Mouse (Mus musculus) B cell, adult 62 days (primary cell): ENCODE data around the gene Srpr. TPM values are rescaled to one million over a fixed set of nuclear protein-coding genes. Genes with fewer than 3 reads are reported as not detected.

Experiments used
- total RNA-seq: library from RNA; stranded (reverse); gene quantifications from 4 replicates; pipeline ENCODE4 v1.2.4, GENCODE M21; 2023

Gene Srpr
- 98.3 to 120 TPM (median 101 TPM) in 4 replicates for total RNA-seq

GRCm38 (mm10) chr9:35199772-35200471, at the start of gene Srpr, which contains the start of gene Tirap:
Gene Srpr, plus strand, starts transcription at chr9:35200175.
Gene Tirap, minus strand, starts transcription at chr9:35200291.

DNA sequence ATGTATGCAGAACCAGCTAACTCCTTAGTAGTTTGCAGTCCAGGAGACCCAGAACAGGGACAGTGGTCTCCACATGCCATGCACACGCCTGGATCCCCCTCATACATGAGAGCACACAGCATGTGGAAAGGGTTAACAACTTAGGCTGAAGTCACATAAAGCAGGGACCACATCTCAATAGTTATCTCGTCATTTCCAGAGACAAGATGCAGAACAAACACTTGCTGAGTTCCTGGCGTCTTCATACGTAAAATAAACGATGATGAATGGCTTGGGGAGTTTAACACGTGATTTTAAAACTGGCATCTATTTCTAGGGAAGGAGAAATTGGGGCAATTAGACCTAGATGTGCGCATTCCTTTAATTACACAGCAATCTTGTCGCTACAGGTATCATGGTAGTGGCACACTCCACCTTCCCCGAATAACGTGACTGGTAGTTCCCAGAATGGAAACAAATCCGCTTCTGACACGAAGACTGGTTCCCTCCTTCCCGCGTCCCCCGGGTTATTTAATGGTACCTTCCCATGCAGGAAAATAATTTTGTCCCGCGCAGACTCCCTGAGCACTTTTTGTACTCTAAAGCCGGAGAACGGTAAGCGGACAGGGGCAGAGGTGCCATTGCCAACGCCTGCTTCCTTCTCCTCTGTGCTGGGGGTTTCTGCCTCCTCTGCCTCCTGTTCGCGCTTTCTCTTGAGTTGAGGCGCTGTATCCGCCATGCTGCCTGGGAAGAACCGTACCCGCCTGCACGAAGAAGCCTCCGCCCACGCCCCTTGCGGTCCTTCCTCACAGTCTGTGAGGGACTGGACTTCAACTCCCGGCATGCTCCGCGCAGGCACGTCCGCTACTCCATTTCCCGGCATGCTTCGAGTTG, 24.5 kb upstream of the Srpr start, which contains the start of gene Dcps:
Gene Dcps, minus strand, starts transcription at position 811 of the 873 bp plus-strand sequence.

DNA sequence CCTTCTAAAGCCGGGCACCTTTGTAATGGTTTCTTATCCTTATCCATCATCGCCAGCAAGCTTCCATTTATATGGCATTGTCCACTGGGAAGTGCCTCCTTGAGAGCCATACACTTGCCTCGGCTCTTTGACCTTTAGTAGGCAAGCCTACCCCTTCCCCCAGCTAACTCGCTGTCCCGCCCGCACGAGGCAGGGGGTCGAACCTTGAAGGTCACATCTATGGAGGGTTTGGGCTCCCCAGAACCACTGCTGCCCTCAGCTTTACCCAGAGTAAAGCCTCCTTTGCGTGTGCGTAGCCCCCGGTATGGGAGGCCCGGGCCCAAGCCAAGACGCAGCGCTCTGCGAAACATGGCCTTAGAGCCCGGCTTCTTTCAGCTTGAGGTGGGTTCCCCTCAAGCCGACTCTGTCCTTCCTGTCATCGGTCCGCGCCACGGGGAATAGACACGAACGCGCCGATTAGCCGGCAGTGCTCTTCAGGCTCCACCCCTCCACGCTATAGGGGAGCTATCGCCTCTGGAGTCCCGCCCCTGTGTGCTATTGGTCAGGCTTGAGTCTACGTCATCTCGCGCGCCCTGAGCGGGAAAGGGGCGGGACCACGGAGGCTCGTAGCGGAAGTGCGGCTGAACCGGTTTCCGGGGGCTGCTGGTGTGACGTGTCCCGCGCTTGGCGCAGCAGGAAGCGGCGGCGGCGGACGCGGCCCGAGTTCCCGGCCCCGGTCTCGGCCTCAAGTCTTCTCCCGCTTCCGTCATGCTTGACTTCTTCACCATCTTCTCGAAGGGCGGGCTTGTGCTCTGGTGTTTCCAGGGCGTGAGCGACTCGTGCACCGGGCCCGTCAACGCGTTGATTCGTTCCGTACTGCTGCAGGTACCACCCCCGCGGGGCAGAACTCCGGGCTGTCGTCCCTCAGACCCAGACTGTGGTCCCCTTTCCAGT, 10.8 kb downstream of the Srpr start, which contains the start of gene Foxred1:
Gene Foxred1, minus strand, starts transcription at position 514 of the 933 bp plus-strand sequence.

DNA sequence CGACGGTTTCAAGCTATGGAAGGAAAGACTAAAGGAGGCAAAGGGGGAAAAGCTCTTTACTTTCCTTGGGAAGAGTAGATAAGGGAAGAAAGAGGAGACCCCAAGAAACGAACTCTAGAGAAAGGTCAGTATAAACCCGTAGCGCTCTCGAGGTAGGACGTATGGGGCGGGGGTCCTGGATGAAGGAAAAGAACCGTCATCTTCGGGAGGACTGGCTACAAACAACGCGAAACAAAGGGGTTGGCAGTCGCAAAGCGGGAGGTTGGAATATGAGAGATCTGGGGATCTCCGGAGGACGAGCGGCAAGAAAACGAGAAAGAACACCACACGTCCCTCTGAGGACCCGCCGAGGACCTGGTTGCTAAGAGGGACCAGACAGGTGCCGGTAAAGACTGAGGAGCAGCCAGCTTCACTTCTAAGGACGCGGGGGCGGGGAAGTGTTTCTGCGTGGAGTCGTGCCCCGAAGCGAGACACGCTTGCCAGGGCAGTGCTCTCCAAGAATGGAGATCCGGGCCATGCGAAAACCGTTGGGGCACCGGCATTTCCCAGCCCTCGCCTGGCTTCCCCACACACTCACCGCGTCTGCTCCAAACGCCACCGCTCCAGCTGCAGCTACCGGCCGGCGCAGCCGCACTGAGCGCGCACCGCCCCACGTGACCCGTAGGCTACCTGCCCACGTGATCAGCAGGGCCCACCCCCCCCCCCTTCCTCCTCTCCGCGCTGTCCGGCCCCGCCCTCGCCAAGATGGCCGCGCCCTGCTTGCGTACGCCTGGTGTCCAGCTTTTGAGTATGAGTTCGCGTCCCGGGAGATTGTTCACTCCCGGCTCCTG, 67.4 kb downstream of the Srpr start, which contains the start of the genes Fam118b and Rpusd4:
Gene Fam118b, minus strand, starts transcription at position 660 of the 830 bp plus-strand sequence.
Gene Rpusd4, plus strand, starts transcription at position 720 of the 830 bp plus-strand sequence.

Other genes with a start within 250 kb of the Srpr start
- 10.0 to 17.9 TPM (median 14.7 TPM) in 4 replicates for gene St3gal4, start 80.9 kb upstream of the Srpr start, total RNA-seq
- gene Dcps, start 24.1 kb upstream of the Srpr start, total RNA-seq, result 35.4 to 37.3 TPM (median 35.6 TPM) in 4 replicates
- gene Tirap, start 116 bp downstream of the Srpr start, total RNA-seq, result 10.5 to 11.9 TPM (median 11.6 TPM) in 4 replicates
- 30.5 to 37.8 TPM (median 35.8 TPM) in 4 replicates for gene Foxred1, start 10.9 kb downstream of the Srpr start, total RNA-seq
- gene Fam118b, start 67.6 kb downstream of the Srpr start, total RNA-seq, result 18.0 to 26.5 TPM (median 22.5 TPM) in 4 replicates
- gene Rpusd4, start 67.7 kb downstream of the Srpr start, total RNA-seq, result 26.0 to 30.3 TPM (median 27.1 TPM) in 4 replicates
- gene Cdon, start 221.0 kb downstream of the Srpr start, total RNA-seq, result 5.1 to 8.5 TPM (median 6.4 TPM) in 4 replicates